Mouse (Mus musculus): ENCODE measurements around the gene Zfp213. TPM values are rescaled to one million over a fixed set of nuclear protein-coding genes. Genes with fewer than 3 reads are reported as not detected.
A peak's percentile ranks its signal among the peaks of the same experiment; 100 is the strongest.

Zfp213 gene
- polyA plus RNA-seq, 1 experiment from 2014 or later = 8.6 TPM

- ATAC-seq (peak; percentile 23), DNase-seq (ENCODE audit: low read depth, low spot score) (peak; percentile 41)
- in situ Hi-C loops (cut with MboI; ENCODE audit: low pct_unique_long_range_greater_than_20kb) = loop anchor here (10.0 kb wide), 1 partner anchor 362 kb away; no protein-coding TSS in a partner anchor
- no peaks in the 10 kb centered on the region for H3K27me3 ChIP-seq
- CTCF ChIA-PET = interaction anchor here (0.7 to 1.3 kb wide), 4 partner anchors 9 to 16 kb away, joined by 3 to 5 read pairs (median 3); no protein-coding TSS in a partner anchor
- POLR2A ChIA-PET = interaction anchor here (0.6 to 1.6 kb wide), 3 partner anchors 17 to 52 kb away, joined by 3 to 5 read pairs (median 3); partner anchors contain the start of genes Zfp13 and Zfp213
- TF ChIP-seq CTCF (IDR thresholded peaks at IDR 0.05) = no peak
These were observed 17.1 kb downstream of the Zfp213 start for GRCm38 (mm10) chr17:23546702-23547505.

GRCm38 (mm10) chr17:23546333-23546701, 17.7 kb downstream of the Zfp213 start:
- POLR2A ChIA-PET = interaction anchor here (1.0 to 1.6 kb wide), 2 partner anchors 18 to 53 kb away, joined by 3 to 5 read pairs; partner anchors contain the start of genes Zfp13 and Zfp213
- TF ChIP-seq CTCF (IDR thresholded peaks at IDR 0.05) = no peak
- in situ Hi-C loops (cut with MboI; ENCODE audit: low pct_unique_long_range_greater_than_20kb) = loop anchor here (10.0 kb wide), 1 partner anchor 362 kb away; no protein-coding TSS in a partner anchor
- DNase-seq (ENCODE audit: low read depth, low spot score) (no peak), ATAC-seq (peak; percentile 40)
- H3K27me3 ChIP-seq = no peaks in the 10 kb centered on the region
- CTCF ChIA-PET = interaction anchor here (0.8 to 1.3 kb wide), 3 partner anchors 10 to 17 kb away, joined by 3 to 5 read pairs (median 3); no protein-coding TSS in a partner anchor

- DNase-seq (ENCODE audit: low read depth, low spot score) (no peak), ATAC-seq (no peak)
- TF ChIP-seq CTCF (IDR thresholded peaks at IDR 0.05) = no peak
- ChIA-PET CTCF (interaction anchor here (1.3 kb wide), 1 partner anchor 14 kb away, joined by 3 read pairs; no protein-coding TSS in a partner anchor), POLR2A (no interaction called here)
- in situ Hi-C loops (cut with MboI; ENCODE audit: low pct_unique_long_range_greater_than_20kb) = loop anchor here (10.0 kb wide), 1 partner anchor 361 kb away; no protein-coding TSS in a partner anchor
- H3K27me3 ChIP-seq = no peaks in the 10 kb centered on the region
These were observed 18.2 kb downstream of the Zfp213 start for GRCm38 (mm10) chr17:23545841-23546240.

GRCm38 (mm10) chr17:23544766-23545165, 19.3 kb downstream of the Zfp213 start:
- no peak for ATAC-seq
- CTCF ChIA-PET = no interaction called here
- DNase-seq (ENCODE audit: low read depth, low spot score) = no peak
- TF ChIP-seq CTCF (IDR thresholded peaks at IDR 0.05) = no peak
- in situ Hi-C loops (cut with MboI; ENCODE audit: low pct_unique_long_range_greater_than_20kb) = loop anchor here (10.0 kb wide), 1 partner anchor 360 kb away; no protein-coding TSS in a partner anchor
- POLR2A ChIA-PET = interaction anchor here (0.7 kb wide), 1 partner anchor 61 kb away, joined by 4 read pairs; no protein-coding TSS in a partner anchor
- H3K27me3 ChIP-seq = no peaks in the 10 kb centered on the region

GRCm38 (mm10) chr17:23543983-23544382, 20.1 kb downstream of the Zfp213 start:
- in situ Hi-C loops (cut with MboI; ENCODE audit: low pct_unique_long_range_greater_than_20kb) = loop anchor here (10.0 kb wide), 1 partner anchor 359 kb away; no protein-coding TSS in a partner anchor
- no peak for TF ChIP-seq CTCF (IDR thresholded peaks at IDR 0.05)
- DNase-seq (ENCODE audit: low read depth, low spot score) = no peak
- ATAC-seq = no peak
- ChIA-PET CTCF (no interaction called here), POLR2A (interaction anchor here (0.7 kb wide), 1 partner anchor 62 kb away, joined by 4 read pairs; no protein-coding TSS in a partner anchor)
- no peaks in the 10 kb centered on the region for H3K27me3 ChIP-seq

- TF ChIP-seq CTCF (IDR thresholded peaks at IDR 0.05) = no peak
- DNase-seq (ENCODE audit: low read depth, low spot score) (no peak), ATAC-seq (no peak)
- CTCF ChIA-PET = no interaction called here
- no peaks in the 10 kb centered on the region for H3K27me3 ChIP-seq
- POLR2A ChIA-PET = no interaction called here
- in situ Hi-C loops (cut with MboI; ENCODE audit: low pct_unique_long_range_greater_than_20kb) = loop anchor here (10.0 kb wide), 1 partner anchor 359 kb away; no protein-coding TSS in a partner anchor
These were observed 20.7 kb downstream of the Zfp213 start for GRCm38 (mm10) chr17:23543325-23543724.

GRCm38 (mm10) chr17:23542835-23543234, 21.2 kb downstream of the Zfp213 start:
- in situ Hi-C loops (cut with MboI; ENCODE audit: low pct_unique_long_range_greater_than_20kb) = loop anchor here (10.0 kb wide), 1 partner anchor 358 kb away; no protein-coding TSS in a partner anchor
- CTCF ChIA-PET = no interaction called here
- DNase-seq (ENCODE audit: low read depth, low spot score) (no peak), ATAC-seq (no peak)
- POLR2A ChIA-PET = no interaction called here
- no peak for TF ChIP-seq CTCF (IDR thresholded peaks at IDR 0.05)
- H3K27me3 ChIP-seq = no peaks in the 10 kb centered on the region

- ChIA-PET POLR2A (no interaction called here), CTCF (no interaction called here)
- ATAC-seq (no peak), DNase-seq (ENCODE audit: low read depth, low spot score) (no peak)
- no peaks in the 10 kb centered on the region for H3K27me3 ChIP-seq
- TF ChIP-seq CTCF (IDR thresholded peaks at IDR 0.05) = no peak
- in situ Hi-C loops (cut with MboI; ENCODE audit: low pct_unique_long_range_greater_than_20kb) = loop anchor here (10.0 kb wide), 1 partner anchor 357 kb away; no protein-coding TSS in a partner anchor
These were observed 21.9 kb downstream of the Zfp213 start for GRCm38 (mm10) chr17:23542004-23542720.

- in situ Hi-C loops (cut with MboI; ENCODE audit: low pct_unique_long_range_greater_than_20kb) = loop anchor here (10.0 kb wide), 1 partner anchor 356 kb away; no protein-coding TSS in a partner anchor
- ATAC-seq = no peak
- H3K27me3 ChIP-seq = no peaks in the 10 kb centered on the region
- CTCF ChIA-PET = no interaction called here
- TF ChIP-seq CTCF (IDR thresholded peaks at IDR 0.05) = no peak
- DNase-seq (ENCODE audit: low read depth, low spot score) = no peak
- POLR2A ChIA-PET = no interaction called here
These were observed 23.2 kb downstream of the Zfp213 start for GRCm38 (mm10) chr17:23540605-23541475.
